Mouse (Mus musculus) hindbrain, embryonic 10.5 days (tissue): ENCODE results near the gene Fmnl2. TPM values are rescaled to one million over a fixed set of nuclear protein-coding genes. Genes with fewer than 3 reads are reported as not detected.
A peak's percentile ranks its signal among the peaks of the same experiment; 100 is the strongest.

Experiments
- DNase-seq: peaks from one replicate; pipeline ENCODE4 v3.0.0-alpha.2; 2017; ENCODE audit warnings: low spot score
- H3K27ac ChIP-seq: fragments of 300-500 bp; sonication (generic); 2 replicates; pipeline ENCODE4 v1.5.1; 2016; ENCODE audit warnings: mild to moderate bottlenecking, moderate library complexity
- H3K27me3 ChIP-seq: fragments of 300-500 bp; sonication (generic); 2 replicates; pipeline ENCODE4 v1.6.1; 2016; ENCODE audit warnings: mild to moderate bottlenecking; ENCODE audit not compliant: poor library complexity, insufficient read depth, severe bottlenecking
- H3K36me3 ChIP-seq: fragments of 300-500 bp; sonication (generic); 2 replicates; pipeline ENCODE4 v1.6.1; 2016; ENCODE audit warnings: mild to moderate bottlenecking, moderate library complexity
- H3K4me1 ChIP-seq: fragments of 300-500 bp; sonication (generic); replicated peaks from 2 replicates; pipeline ENCODE4 v1.6.1; 2016; ENCODE audit warnings: mild to moderate bottlenecking
- H3K4me3 ChIP-seq: fragments of 300-500 bp; sonication (generic); 2 replicates; pipeline ENCODE4 v1.5.1; 2016; ENCODE audit warnings: mild to moderate bottlenecking, moderate library complexity
- H3K9me3 ChIP-seq: fragments of 300-500 bp; sonication (generic); 2 replicates; pipeline ENCODE4 v1.6.1; 2016; ENCODE audit warnings: mild to moderate bottlenecking, moderate library complexity
- WGBS: fragments of 180-500 bp; shearing (Covaris S2); methylation state at CpG from one replicate; pipeline ENCODE4 v1.1.7; 2016; 5-methylcytosine and 5-hydroxymethylcytosine counted together
- polyA plus RNA-seq: library from polyadenylated mRNA; unstranded; fragments of >200 nt; fragmentation: Nextera tagmentation; extraction: Ambion mirVana; gene quantifications from 2 replicates; pipeline ENCODE4 v1.2.1, GENCODE M21; 2016

The Fmnl2 gene
- polyA plus RNA-seq, 1 experiment from 2014 or later = 5.7 TPM

DNA sequence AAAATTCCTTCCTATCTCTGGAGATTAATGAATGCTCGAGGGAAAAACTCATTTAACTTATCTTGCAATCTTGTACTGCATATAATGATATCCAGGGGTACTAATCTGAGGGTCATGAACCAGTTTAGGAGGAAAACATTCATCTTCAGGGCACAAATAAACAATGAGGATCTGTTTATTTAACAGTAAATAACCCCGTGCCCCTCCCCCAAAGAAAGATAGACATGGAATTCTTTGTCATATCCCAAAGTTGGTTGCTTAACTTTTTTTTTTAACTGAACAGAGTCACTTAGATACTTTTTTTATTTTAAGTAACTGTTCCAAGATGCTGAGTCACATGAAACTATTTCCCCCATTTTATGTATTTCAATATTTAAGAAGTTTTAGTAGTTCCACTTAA, 155.4 kb downstream of the Fmnl2 start:
- peaks cover 31% of the 10 kb centered on the region for H3K4me1 ChIP-seq
- 78% methylated on average over 2 of the region's 2 CpGs for WGBS
- no peak for DNase-seq
- no peaks in the 10 kb centered on the region for H3K27me3 ChIP-seq
- no peak overlapping the region for H3K27ac ChIP-seq
- 0 out of 2 replicates have a peak, but pooled peaks cover 3% of the 10 kb centered on the region for H3K36me3 ChIP-seq
- no peaks in the 10 kb centered on the region for H3K9me3 ChIP-seq
- H3K4me3 ChIP-seq = no peak overlapping the region

DNA sequence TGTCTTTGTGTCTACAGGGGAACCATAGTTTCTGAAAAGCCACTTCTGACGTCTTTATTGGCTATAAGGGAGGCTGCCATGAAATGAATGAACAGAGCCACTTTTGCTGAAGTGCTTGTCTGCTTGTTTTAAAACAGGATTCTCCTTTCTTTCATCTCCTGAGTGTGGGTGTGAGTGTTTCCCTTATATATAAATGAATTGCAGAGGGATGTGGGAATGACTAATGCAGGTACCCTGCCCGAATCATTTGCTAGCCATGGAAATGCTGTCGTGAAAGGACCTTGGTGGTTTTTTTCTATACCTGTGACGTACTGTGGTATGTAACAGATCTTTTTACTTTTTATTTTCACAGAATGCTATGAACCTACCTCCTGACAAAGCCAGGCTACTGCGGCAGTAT, 156.8 kb downstream of the Fmnl2 start:
- no peaks in the 10 kb centered on the region for H3K9me3 ChIP-seq
- H3K4me3 ChIP-seq = no peak overlapping the region
- WGBS = 82% methylated on average over 5 of the region's 5 CpGs
- no peak for DNase-seq
- H3K36me3 ChIP-seq = 0 out of 2 replicates have a peak, but pooled peaks cover 7% of the 10 kb centered on the region
- H3K27me3 ChIP-seq = no peaks in the 10 kb centered on the region
- H3K4me1 ChIP-seq = peaks cover 25% of the 10 kb centered on the region
- no peak overlapping the region for H3K27ac ChIP-seq

DNA sequence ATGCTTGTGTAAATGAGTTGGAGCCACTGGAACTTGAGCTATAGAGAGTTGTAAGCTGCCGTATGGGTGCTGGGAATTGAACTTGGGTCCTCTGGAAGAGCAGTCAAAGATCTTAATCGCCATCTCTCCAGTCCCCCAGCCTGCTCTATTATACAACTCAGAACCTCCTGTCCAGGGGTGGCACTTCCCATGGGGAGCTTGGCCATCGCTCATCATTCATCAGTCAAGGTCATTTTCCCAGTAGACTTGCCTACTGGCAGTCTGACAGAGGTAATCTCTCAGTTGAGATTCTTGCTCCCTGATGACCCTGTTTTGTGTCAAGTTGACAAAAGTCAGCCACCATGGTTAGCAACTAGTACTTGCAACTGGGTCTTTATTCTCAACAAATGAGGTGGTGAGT, 165.3 kb downstream of the Fmnl2 start:
- Histone ChIP-seq H3K4me3 (no peak overlapping the region), H3K9me3 (no peaks in the 10 kb centered on the region), H3K4me1 (no peaks in the 10 kb centered on the region; the same call in 1 of the 2 replicates), H3K36me3 (peaks cover 19% of the 10 kb centered on the region), H3K27ac (no peak overlapping the region), H3K27me3 (no peaks in the 10 kb centered on the region)
- no peak for DNase-seq
- 97% methylated on average over 3 of the region's 3 CpGs for WGBS

DNA sequence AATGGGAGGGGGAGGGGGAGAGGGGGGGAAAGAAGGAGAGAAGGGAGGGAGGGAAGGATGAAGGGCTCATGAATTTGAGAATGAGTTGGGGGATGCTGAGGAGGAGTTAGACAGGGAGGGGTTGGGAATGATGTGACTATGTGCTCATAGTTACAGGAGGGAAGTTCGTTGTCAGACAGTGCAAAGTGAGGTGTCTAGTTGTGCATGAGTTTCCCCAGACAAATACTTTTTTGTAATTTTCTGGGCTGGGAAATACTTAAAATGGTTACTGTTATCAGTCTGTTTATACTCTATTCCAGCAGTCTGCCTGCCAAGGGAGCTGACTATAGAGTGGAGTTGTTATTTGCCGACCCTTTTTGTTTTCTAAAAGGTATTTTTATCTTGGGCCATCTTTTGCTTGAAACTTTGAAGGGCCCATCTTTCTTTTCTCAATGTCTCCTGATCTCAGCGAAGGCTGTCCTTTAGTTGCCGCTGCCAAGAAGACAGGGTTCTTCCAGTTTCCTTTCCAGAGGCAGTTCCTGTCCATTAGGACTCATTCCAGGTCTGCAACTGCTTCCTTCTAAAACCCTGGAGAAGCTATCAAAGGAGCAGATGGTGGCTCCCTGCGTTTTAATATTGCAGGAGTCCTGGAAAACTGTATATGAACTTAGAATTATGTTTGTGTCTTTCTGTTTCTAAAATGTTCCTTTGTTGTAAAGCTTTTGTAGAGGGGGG, 168.6 kb downstream of the Fmnl2 start:
- 89% methylated on average over 5 of the region's 5 CpGs for WGBS
- no peak overlapping the region for H3K27ac ChIP-seq
- H3K4me1 ChIP-seq = peaks cover 14% of the 10 kb centered on the region
- H3K4me3 ChIP-seq = no peak overlapping the region
- peaks cover 16% of the 10 kb centered on the region for H3K36me3 ChIP-seq
- H3K9me3 ChIP-seq = no peaks in the 10 kb centered on the region
- no peak for DNase-seq
- no peaks in the 10 kb centered on the region for H3K27me3 ChIP-seq

DNA sequence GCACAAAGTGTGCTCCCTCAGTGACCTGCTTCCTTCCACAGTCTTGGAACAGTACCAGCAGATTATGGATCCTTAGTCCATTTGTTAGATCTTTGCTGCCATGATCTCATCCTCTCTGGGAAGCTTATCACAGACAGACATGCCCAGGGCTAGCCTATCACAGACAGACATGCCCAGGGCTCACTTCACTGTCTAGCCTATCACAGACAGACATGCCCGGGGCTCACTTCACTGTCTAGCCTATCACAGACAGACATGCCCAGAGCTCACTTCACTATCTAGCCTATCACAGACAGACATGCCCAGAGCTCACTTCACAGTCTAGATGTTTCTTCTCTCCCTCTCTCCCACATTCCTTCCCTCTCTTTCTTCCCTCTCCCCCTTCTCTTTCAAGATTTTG, 171.2 kb downstream of the Fmnl2 start:
- 97% methylated on average over 1 of the region's 1 CpGs for WGBS
- Histone ChIP-seq H3K4me1 (peaks cover 14% of the 10 kb centered on the region), H3K4me3 (no peak overlapping the region), H3K9me3 (no peaks in the 10 kb centered on the region), H3K36me3 (peaks cover 7% of the 10 kb centered on the region; the same call in 1 of the 2 replicates), H3K27ac (no peak overlapping the region; the same call in 1 of the 2 replicates), H3K27me3 (no peaks in the 10 kb centered on the region)
- DNase-seq = no peak

DNA sequence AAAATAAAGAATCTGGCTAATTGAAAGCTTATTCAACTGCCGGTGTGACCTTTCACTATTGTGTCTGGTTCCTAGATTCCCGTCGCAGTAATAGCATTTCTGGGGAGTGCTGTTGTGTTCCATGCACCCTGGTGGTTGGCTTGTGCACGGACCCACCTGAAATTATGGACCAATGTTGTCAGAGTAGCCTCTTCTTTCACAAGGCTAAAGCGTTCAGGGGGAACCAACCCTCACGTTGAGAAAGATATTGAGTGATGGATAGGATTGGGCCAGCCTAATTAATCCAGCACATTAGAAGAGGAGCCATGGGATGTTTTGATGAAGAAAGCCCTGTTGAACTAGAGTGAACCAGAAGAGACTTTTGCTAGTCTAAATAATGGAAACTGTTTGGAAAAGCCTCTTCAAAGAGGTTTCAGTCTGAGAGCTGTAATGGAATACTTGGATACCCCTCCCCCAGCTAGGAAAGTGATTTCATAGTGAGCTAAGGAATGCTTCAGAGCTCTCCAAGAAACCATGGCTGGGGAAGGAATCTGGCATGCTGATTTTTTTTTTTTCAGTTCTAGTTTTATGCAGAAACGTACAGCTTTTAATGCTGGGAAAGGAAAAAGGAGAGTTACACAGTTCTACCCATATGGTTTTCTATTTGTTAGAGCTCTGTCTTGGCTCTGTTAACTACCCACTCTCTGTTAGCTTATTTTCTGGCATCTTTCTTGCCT, 172.2 kb downstream of the Fmnl2 start:
- WGBS = 51% methylated on average over 7 of the region's 7 CpGs
- Histone ChIP-seq H3K36me3 (peaks cover 7% of the 10 kb centered on the region; the same call in 1 of the 2 replicates), H3K9me3 (no peaks in the 10 kb centered on the region), H3K4me3 (no peak overlapping the region), H3K27me3 (no peaks in the 10 kb centered on the region), H3K27ac (peak overlapping the region; percentile 23; the same call in 1 of the 2 replicates), H3K4me1 (peaks cover 14% of the 10 kb centered on the region)
- no peak for DNase-seq

DNA sequence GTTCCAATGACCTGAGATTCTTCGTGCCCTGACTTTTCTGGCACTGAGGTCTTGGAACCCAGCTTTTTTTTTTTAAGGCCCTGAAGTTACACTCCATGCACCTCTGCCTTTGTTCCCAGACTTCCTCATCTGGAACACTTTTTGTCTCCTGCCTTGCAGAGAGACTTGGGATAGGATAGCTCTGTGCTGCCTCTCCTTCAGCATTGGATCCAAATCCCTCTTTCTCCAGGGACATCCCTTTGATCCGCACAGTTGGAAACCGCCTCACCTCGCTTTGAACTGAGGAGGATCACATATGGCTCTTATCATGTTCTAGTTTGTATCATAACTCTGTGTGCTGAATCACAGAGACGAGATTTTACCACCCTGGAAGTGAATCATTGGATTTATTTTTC, 172.8 kb downstream of the Fmnl2 start:
- peaks cover 14% of the 10 kb centered on the region for H3K4me1 ChIP-seq
- no peak for DNase-seq
- no peak overlapping the region for H3K4me3 ChIP-seq
- 67% methylated on average over 5 of the region's 5 CpGs for WGBS
- H3K9me3 ChIP-seq = no peaks in the 10 kb centered on the region
- no peaks in the 10 kb centered on the region for H3K27me3 ChIP-seq
- H3K36me3 ChIP-seq = peaks cover 7% of the 10 kb centered on the region; the same call in 1 of the 2 replicates
- peak overlapping the region; percentile 5; the same call in 1 of the 2 replicates for H3K27ac ChIP-seq

DNA sequence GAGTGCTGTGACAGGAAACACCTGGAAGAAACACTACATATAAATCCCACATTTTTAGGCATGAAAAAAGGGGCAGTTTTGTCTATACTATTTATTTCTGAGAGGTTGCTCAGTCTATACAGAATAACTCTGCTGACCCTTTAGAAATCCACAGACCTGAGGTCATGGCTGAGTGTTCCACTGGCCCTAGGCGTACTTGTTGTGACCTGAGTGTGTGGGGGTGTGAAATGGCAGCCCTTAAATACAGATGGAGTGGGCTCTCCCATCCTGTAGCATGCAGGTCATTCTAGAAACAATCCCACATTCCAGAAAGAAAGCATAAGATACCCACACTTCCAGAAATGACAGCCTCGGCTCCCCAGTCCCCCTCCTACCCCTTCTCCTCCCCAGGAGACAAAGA, 180.6 kb downstream of the Fmnl2 start:
- peaks cover 20% of the 10 kb centered on the region for H3K4me1 ChIP-seq
- H3K9me3 ChIP-seq = no peaks in the 10 kb centered on the region
- peaks cover 10% of the 10 kb centered on the region for H3K36me3 ChIP-seq
- 46% methylated on average over 2 of the region's 2 CpGs for WGBS
- H3K4me3 ChIP-seq = no peak overlapping the region
- DNase-seq = no peak
- no peaks in the 10 kb centered on the region for H3K27me3 ChIP-seq
- H3K27ac ChIP-seq = no peak overlapping the region

DNA sequence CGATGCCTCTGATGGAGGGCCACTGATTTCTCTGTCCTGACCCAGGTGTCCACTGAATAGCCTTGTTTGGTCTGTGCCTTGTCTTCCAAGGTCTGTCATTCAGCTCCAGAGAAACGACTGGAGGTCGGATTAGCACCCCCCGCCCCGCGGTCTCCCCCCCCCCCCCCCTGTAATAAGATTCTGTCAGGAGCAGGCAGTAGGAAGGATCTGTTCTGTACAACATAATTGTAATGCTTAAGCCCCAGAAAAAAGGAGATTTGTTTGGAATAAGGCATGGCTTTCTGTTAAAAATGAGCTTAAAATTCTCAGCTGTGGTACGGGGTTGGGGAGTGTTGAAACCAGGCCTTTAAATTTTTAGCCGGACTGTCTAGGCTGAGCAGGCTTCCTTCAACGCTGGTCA, 181.1 kb downstream of the Fmnl2 start:
- H3K4me3 ChIP-seq = no peak overlapping the region
- DNase-seq = no peak
- H3K4me1 ChIP-seq = peaks cover 20% of the 10 kb centered on the region
- no peaks in the 10 kb centered on the region for H3K27me3 ChIP-seq
- no peak overlapping the region; the same call in 1 of the 2 replicates for H3K27ac ChIP-seq
- H3K9me3 ChIP-seq = no peaks in the 10 kb centered on the region
- 40% methylated on average over 9 of the region's 9 CpGs for whole genome bisulfite sequencing
- H3K36me3 ChIP-seq = peaks cover 15% of the 10 kb centered on the region

DNA sequence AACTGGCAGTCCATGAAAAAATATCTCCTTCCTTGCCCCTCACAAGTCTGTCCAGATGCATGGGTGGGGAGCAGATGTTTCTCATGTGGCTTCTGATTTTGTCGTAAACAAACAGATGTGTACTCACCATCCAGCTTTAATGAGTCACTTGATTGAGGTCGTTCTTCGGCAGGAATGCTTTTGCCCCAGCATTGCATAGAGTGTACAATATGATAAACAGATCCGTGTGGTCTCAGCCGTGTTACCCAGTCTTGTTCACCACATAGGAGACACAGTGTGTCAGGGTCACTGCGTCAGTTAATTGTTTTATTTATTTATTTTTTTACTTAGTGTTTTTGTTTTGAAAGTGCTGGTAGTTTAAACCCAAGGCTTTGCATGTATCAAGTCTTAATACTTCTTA, 189.4 kb downstream of the Fmnl2 start:
- WGBS = 84% methylated on average over 6 of the region's 6 CpGs
- no peaks in the 10 kb centered on the region for H3K9me3 ChIP-seq
- H3K27me3 ChIP-seq = no peaks in the 10 kb centered on the region
- no peaks in the 10 kb centered on the region for H3K4me1 ChIP-seq
- DNase-seq = no peak
- no peak overlapping the region for H3K27ac ChIP-seq
- no peak overlapping the region for H3K4me3 ChIP-seq
- H3K36me3 ChIP-seq = peaks cover 28% of the 10 kb centered on the region

DNA sequence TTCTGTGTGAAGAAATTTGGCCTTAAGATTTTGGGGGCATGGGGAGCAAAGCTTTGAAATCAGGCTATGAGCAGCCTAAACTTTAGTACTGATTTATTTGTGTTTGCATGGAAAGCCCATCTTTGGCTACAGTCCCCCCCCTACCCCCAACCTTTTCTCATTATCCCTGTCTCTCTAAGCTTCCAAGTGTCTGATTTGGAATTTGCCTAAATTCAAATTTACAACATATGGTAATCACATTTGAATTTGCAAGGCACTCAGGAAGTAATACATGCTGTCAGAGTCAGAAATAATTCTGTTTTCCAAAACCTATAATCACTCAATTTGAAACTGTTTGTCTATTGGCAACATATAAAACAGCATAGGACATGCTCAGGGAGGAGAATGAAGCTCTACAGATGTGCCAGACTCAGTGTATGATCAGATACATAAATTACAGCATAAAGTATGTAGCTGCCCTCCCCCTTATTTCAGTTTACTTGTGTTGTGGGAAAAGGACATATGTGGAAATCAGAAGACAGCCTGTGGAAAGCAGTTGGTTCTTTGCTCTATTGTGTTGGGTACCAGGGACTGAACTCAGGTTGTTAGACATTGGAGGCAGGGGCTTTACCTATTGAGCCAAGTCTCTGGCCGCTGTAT, 190.2 kb downstream of the Fmnl2 start:
- Histone ChIP-seq H3K4me3 (no peak overlapping the region), H3K27ac (no peak overlapping the region), H3K4me1 (no peaks in the 10 kb centered on the region), H3K36me3 (peaks cover 21% of the 10 kb centered on the region), H3K27me3 (no peaks in the 10 kb centered on the region), H3K9me3 (no peaks in the 10 kb centered on the region)
- no peak for DNase-seq
- WGBS = 97% methylated on average over 1 of the region's 1 CpGs

DNA sequence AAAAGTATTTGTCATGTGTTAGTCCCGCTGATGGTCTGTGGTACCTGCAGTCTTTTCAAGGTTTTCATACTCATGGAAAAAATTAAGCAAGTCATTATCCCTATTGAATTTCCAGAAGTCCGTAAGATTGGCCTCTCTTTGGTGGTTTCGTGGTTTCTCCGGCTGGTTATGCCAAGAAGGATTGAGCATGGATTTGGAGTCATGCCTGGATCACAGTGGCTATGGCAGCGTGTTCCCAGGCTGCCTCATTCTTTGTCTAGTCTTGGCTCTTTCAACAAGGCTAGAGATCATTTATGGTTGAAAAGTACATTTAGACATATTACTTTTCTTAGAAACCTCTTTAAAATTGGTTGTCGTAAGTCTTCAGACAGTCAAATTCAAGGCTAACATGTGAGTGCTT, 192.7 kb downstream of the Fmnl2 start:
- no peak for DNase-seq
- 95% methylated on average over 6 of the region's 6 CpGs for WGBS
- no peak overlapping the region for H3K27ac ChIP-seq

DNA sequence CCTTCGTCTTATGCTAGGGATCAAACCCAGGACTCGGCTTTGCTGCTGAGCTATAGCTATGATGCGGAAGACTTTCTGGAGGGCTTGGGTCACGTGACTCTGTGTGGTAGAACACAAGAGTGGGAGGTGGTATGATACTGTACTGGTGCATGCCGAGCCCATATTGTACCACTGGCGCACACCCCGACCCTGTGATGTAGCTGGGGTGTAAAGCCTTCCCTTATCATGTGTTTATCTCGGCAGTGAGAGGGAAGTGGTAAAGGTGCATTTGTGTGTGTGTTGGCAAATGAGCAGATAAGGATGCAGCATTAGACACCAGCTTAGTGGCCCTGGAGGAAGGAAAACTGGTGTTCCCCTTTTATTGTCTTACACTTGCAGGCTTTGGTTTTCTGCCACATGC, 193.8 kb downstream of the Fmnl2 start:
- Histone ChIP-seq H3K9me3 (no peaks in the 10 kb centered on the region), H3K36me3 (peaks cover 26% of the 10 kb centered on the region), H3K27ac (no peak overlapping the region), H3K27me3 (no peaks in the 10 kb centered on the region), H3K4me1 (no peaks in the 10 kb centered on the region), H3K4me3 (no peak overlapping the region)
- 91% methylated on average over 8 of the region's 8 CpGs for WGBS
- no peak for DNase-seq

More for the DNA sequence above, 192.7 kb downstream of the Fmnl2 start:
- Histone ChIP-seq H3K4me1 (no peaks in the 10 kb centered on the region), H3K36me3 (peaks cover 26% of the 10 kb centered on the region), H3K27me3 (no peaks in the 10 kb centered on the region), H3K9me3 (no peaks in the 10 kb centered on the region), H3K4me3 (no peak overlapping the region)
